17 mouse cellular contexts compared by ENCODE assay signal in genomic region chr1:73079518-73079917, GRCm38 (mm10).
"Had no signal": no experiment of that assay in that cellular context is flagged by ENCODE, and none has a peak within 500 bp of the region (broad histone marks: within the 10 kb centered on the region; RNA-seq: fewer than 3 reads in every experiment).

No protein-coding gene starts in this region.

- H3K27ac ChIP-seq: lung, embryonic 15.5 days; macrophage; midbrain, embryonic 13.5 days; midbrain, embryonic 15.5 days; neural tube, embryonic 12.5 days; stomach, embryonic 15.5 days; stomach, postnatal 0 days had no signal

- H3K4me1 ChIP-seq: megakaryocyte, embryonic 14.5 days; midbrain, embryonic 13.5 days; midbrain, embryonic 15.5 days; neural tube, embryonic 12.5 days; stomach, embryonic 15.5 days had no signal

- ATAC-seq: lung, postnatal 0 days; midbrain, embryonic 13.5 days; midbrain, embryonic 15.5 days had no signal

- H3K4me3 ChIP-seq: lung, embryonic 15.5 days; megakaryocyte, embryonic 14.5 days; midbrain, embryonic 13.5 days; midbrain, embryonic 15.5 days; neural tube, embryonic 12.5 days; stomach, embryonic 15.5 days had no signal

- H3K36me3 ChIP-seq: lung, embryonic 15.5 days; midbrain, embryonic 13.5 days; midbrain, embryonic 15.5 days; neural tube, embryonic 12.5 days; stomach, embryonic 15.5 days had no signal

- H3K4me2 ChIP-seq: lung, embryonic 15.5 days; midbrain, embryonic 11.5 days; midbrain, embryonic 13.5 days; midbrain, embryonic 15.5 days; neural tube, embryonic 12.5 days; stomach, embryonic 15.5 days had no signal

- H3K9ac ChIP-seq: lung, embryonic 15.5 days; midbrain, embryonic 13.5 days; midbrain, embryonic 15.5 days; neural tube, embryonic 12.5 days; stomach, embryonic 15.5 days had no signal

- DNase-seq: lung, adult 2 months; lung, postnatal 14 days; lung, postnatal 36 days; right cerebral cortex, postnatal 14 days; thymus, adult 2 months; thymus, postnatal 25 days; thymus, postnatal 4 days had no signal

- H3K27me3 ChIP-seq: lung, embryonic 15.5 days; megakaryocyte, embryonic 14.5 days; midbrain, embryonic 13.5 days; midbrain, embryonic 15.5 days; neural tube, embryonic 12.5 days; stomach, embryonic 15.5 days had no signal

- H3K9me3 ChIP-seq: lung, embryonic 15.5 days; midbrain, embryonic 13.5 days; midbrain, embryonic 15.5 days; neural tube, embryonic 12.5 days; stomach, embryonic 15.5 days had no signal
